Mouse (Mus musculus): ENCODE data around the gene Dennd2c. TPM values are rescaled to one million over a fixed set of nuclear protein-coding genes. Genes with fewer than 3 reads are reported as not detected.

Dennd2c gene
- total and polyA plus RNA-seq, 2 experiments from 2014 or later: 0.58 to 1.5 TPM

DNA sequence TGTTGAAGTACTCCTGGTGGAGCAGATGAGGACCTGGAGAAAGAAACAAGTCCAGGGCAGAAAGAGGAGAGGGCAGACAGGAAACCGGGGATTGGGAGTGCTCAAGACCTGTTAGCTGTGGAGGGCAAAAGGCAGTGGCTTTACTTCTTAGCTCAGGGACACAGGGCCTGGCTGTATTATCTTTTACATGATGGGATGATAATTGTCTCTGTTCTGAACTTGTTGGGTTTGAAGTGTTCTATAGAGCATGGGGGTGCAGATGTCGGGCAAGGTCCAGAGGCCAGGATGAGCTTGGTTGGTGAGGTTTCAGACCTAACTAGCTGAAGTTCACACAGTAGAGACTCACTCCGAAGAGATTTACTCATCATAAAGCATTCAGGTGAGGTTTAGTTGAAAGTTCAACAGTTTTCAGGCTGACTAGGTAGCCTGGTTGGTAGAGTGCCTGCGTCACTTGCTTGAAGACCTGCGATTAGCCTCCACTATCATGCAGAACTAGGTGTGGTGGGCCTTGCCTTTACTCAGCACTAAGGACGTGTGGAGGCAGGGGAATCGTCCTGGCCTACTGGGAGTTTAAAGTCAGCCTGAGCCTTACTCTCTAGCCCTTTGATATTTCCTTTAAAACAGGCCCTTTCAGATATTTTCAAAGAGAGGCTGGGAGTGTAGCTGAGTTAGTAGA, 5.3 kb downstream of the Dennd2c start:
- TF ChIP-seq CTCF (IDR thresholded peaks at IDR 0.05; ENCODE audit: low read depth): no peak
- no peak for ATAC-seq
- DNase-seq: no peak
- H3K27ac ChIP-seq (ENCODE audit: low read depth, low read length): no peak overlapping the region
- H3K4me2 ChIP-seq (ENCODE audit: low read depth): no peak overlapping the region
- no peaks in the 10 kb centered on the region for H3K27me3 ChIP-seq (ENCODE audit: insufficient read depth, low read length)
- no peaks in the 10 kb centered on the region for H3K9me3 ChIP-seq (ENCODE audit: low read length)
- H3K9ac ChIP-seq: no peak overlapping the region
- 90% methylated on average over 7 of the region's 7 CpGs for WGBS
- H3K36me3 ChIP-seq (ENCODE audit: insufficient read depth): no peaks in the 10 kb centered on the region
- no peaks in the 10 kb centered on the region for H3K4me1 ChIP-seq (ENCODE audit: insufficient read depth)
- H3K4me3 ChIP-seq (ENCODE audit: low read depth, low read length): no peak overlapping the region

DNA sequence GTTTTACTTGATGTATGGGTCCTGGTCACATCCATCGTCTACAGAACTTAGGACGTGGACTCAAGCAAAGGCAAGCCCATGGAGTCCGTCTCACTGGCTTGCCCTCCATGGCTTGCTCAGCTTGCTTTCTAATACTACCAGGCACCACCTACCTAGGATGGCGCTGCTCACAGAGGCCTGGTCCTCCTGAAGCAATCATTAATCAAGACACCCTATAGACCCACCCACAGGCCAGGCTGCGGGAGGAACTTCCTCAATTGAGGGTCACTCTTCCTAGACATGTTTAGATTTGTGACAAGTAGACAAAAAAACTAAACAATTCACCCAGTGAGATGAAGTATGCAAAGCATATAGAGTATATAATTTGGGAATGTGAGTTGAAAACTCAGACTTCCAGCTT, 9.8 kb downstream of the Dennd2c start:
- H3K9me3 ChIP-seq (ENCODE audit: low read length): no peaks in the 10 kb centered on the region
- H3K9ac ChIP-seq: no peak overlapping the region
- TF ChIP-seq CTCF (IDR thresholded peaks at IDR 0.05; ENCODE audit: low read depth): no peak
- no peak overlapping the region for H3K27ac ChIP-seq (ENCODE audit: low read depth, low read length)
- H3K36me3 ChIP-seq (ENCODE audit: insufficient read depth): no peaks in the 10 kb centered on the region
- no peak overlapping the region for H3K4me2 ChIP-seq (ENCODE audit: low read depth)
- no peak overlapping the region for H3K4me3 ChIP-seq (ENCODE audit: low read depth, low read length)
- no peaks in the 10 kb centered on the region for H3K4me1 ChIP-seq (ENCODE audit: insufficient read depth)
- no peak for DNase-seq
- ATAC-seq: no peak
- no peaks in the 10 kb centered on the region for H3K27me3 ChIP-seq (ENCODE audit: insufficient read depth, low read length)
- 80% methylated on average over 5 of the region's 5 CpGs for WGBS

DNA sequence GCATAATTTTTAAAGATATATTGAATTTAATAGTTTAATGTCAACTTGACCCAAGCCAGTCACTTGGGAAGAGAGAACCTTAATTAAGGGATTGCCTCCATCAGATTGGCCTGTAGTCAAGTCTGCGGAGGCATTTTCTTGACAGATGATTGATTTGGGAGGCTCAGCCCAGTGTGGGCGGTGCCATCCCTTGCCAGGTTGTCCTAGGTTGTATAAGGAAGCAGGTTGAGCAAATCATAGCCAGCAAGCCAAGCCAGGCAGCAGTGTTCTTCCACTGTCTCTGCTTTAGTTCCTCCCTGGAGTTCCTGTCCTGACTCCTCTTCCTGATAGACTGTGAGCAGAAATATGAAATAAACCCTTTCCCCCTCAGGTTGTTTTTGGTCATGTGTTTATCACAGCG, 21.2 kb downstream of the Dennd2c start:
- TF ChIP-seq CTCF (IDR thresholded peaks at IDR 0.05; ENCODE audit: low read depth): no peak
- Histone ChIP-seq H3K9me3 (ENCODE audit: low read length) (no peaks in the 10 kb centered on the region), H3K4me1 (ENCODE audit: insufficient read depth) (no peaks in the 10 kb centered on the region), H3K4me3 (ENCODE audit: low read depth, low read length) (no peak overlapping the region), H3K27me3 (ENCODE audit: insufficient read depth, low read length) (no peaks in the 10 kb centered on the region), H3K4me2 (ENCODE audit: low read depth) (no peak overlapping the region), H3K36me3 (ENCODE audit: insufficient read depth) (no peaks in the 10 kb centered on the region), H3K27ac (ENCODE audit: low read depth, low read length) (no peak overlapping the region), H3K9ac (no peak overlapping the region)
- 93% methylated on average over 3 of the region's 3 CpGs for WGBS
- ATAC-seq (no peak), DNase-seq (no peak)

DNA sequence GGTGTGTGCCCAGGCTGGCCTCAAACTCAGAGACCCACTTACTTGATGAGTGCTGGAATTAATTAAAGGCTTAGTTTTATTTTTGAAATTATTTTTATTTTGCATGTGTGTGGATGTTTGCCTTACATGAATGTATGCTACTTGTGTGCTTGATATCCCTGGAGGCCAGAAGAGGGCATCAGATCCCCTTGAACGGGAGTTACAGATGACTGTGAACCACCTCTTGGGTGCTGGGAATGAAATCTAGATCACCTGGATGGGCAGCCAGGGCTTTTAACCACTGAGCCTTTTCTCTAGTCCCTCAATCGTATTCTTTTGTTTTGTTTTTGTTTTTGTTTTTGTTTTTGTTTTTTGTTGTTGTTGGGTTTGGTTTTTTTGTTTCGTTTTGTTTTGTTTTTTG, 23.7 kb downstream of the Dennd2c start:
- H3K4me2 ChIP-seq (ENCODE audit: low read depth): no peak overlapping the region
- DNase-seq (no peak), ATAC-seq (no peak)
- no peak overlapping the region for H3K9ac ChIP-seq
- no peaks in the 10 kb centered on the region for H3K27me3 ChIP-seq (ENCODE audit: insufficient read depth, low read length)
- H3K9me3 ChIP-seq (ENCODE audit: low read length): no peaks in the 10 kb centered on the region
- no peak overlapping the region for H3K27ac ChIP-seq (ENCODE audit: low read depth, low read length)
- H3K4me3 ChIP-seq (ENCODE audit: low read depth, low read length): no peak overlapping the region
- 0 out of 2 replicates have a peak, but pooled peaks cover 8% of the 10 kb centered on the region for H3K4me1 ChIP-seq (ENCODE audit: insufficient read depth)
- no peaks in the 10 kb centered on the region for H3K36me3 ChIP-seq (ENCODE audit: insufficient read depth)
- 94% methylated on average over 3 of the region's 3 CpGs for WGBS
- no peak for TF ChIP-seq CTCF (IDR thresholded peaks at IDR 0.05; ENCODE audit: low read depth)

DNA sequence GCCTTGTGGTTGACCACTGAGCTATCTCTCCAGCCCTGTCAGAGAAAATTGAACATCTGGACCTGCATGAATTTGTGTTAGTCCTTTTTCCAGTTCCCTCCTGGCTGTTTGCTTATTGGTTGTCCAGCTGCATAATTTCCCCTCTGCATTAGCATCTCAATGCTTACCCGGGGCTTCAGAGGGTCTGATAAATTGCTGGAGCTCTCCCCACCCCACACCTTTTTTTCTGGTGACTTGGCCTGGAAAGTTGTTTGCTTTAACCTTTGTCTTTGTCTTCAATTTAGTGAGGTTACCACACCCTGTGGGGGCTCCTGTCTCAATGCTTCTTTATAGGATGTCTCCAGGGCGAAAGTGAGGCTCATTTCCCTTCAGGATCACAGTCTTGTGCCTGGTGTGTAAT, 24.8 kb downstream of the Dennd2c start:
- Histone ChIP-seq H3K4me1 (ENCODE audit: insufficient read depth) (0 out of 2 replicates have a peak, but pooled peaks cover 8% of the 10 kb centered on the region), H3K4me2 (ENCODE audit: low read depth) (no peak overlapping the region), H3K36me3 (ENCODE audit: insufficient read depth) (no peaks in the 10 kb centered on the region), H3K27ac (ENCODE audit: low read depth, low read length) (no peak overlapping the region), H3K4me3 (ENCODE audit: low read depth, low read length) (no peak overlapping the region), H3K27me3 (ENCODE audit: insufficient read depth, low read length) (no peaks in the 10 kb centered on the region), H3K9ac (no peak overlapping the region), H3K9me3 (ENCODE audit: low read length) (no peaks in the 10 kb centered on the region)
- no peak for TF ChIP-seq CTCF (IDR thresholded peaks at IDR 0.05; ENCODE audit: low read depth)
- DNase-seq (no peak), ATAC-seq (no peak)
- WGBS: 18% methylated on average over 2 of the region's 2 CpGs

DNA sequence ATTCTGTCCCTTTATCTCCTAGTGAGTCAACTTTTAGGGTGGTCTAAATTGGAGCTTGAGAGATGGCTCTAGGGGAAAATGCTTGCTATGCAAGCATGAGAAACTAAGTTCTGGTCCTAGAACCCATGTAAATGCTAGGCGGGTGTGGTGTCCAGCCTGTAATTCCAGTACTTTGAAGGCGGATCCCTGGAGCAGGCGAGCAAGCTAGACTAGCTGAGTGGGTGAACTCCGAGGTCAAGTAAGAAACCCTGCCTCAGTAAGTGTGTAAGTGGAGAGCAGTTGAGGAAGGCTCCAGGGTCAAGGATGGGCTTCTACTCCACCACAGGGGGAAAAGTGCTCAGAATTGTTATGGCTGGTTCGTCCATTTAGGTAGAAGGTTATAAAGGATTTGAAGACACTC, 25.3 kb downstream of the Dennd2c start:
- Histone ChIP-seq H3K27me3 (ENCODE audit: insufficient read depth, low read length) (no peaks in the 10 kb centered on the region), H3K36me3 (ENCODE audit: insufficient read depth) (no peaks in the 10 kb centered on the region), H3K4me2 (ENCODE audit: low read depth) (no peak overlapping the region), H3K9ac (no peak overlapping the region), H3K4me1 (ENCODE audit: insufficient read depth) (0 out of 2 replicates have a peak, but pooled peaks cover 8% of the 10 kb centered on the region), H3K9me3 (ENCODE audit: low read length) (no peaks in the 10 kb centered on the region), H3K4me3 (ENCODE audit: low read depth, low read length) (no peak overlapping the region), H3K27ac (ENCODE audit: low read depth, low read length) (no peak overlapping the region)
- DNase-seq (no peak), ATAC-seq (no peak)
- TF ChIP-seq CTCF (IDR thresholded peaks at IDR 0.05; ENCODE audit: low read depth): no peak
- 86% methylated on average over 5 of the region's 5 CpGs for WGBS

DNA sequence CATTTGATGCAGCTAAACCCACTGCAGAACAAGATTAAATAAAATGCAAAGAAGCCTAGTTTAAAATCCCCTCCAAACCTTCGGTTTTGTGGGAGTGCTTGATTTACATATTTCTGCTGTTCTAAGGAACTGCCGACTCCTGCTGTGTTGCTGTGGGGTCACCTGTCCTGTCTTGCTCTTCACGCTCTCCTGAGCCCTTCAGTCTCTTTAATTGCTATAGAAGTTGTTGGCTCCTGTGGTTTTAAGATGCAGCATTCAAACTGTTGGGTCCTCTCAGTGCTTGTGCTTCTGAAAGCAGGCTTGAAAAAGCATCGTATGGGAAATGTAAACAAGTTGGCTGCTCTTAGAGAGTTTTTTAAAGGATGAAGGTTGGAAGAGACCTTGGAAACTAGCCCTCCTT, 25.8 kb downstream of the Dennd2c start:
- no peaks in the 10 kb centered on the region for H3K27me3 ChIP-seq (ENCODE audit: insufficient read depth, low read length)
- no peak overlapping the region for H3K4me3 ChIP-seq (ENCODE audit: low read depth, low read length)
- TF ChIP-seq CTCF (IDR thresholded peaks at IDR 0.05; ENCODE audit: low read depth): no peak
- no peaks in the 10 kb centered on the region for H3K36me3 ChIP-seq (ENCODE audit: insufficient read depth)
- H3K4me1 ChIP-seq (ENCODE audit: insufficient read depth): 0 out of 2 replicates have a peak, but pooled peaks cover 8% of the 10 kb centered on the region
- H3K9me3 ChIP-seq (ENCODE audit: low read length): no peaks in the 10 kb centered on the region
- DNase-seq (no peak), ATAC-seq (no peak)
- no peak overlapping the region for H3K27ac ChIP-seq (ENCODE audit: low read depth, low read length)
- WGBS: 48% methylated on average over 4 of the region's 4 CpGs
- no peak overlapping the region for H3K9ac ChIP-seq
- H3K4me2 ChIP-seq (ENCODE audit: low read depth): no peak overlapping the region
